Mouse (Mus musculus) c-Kit-negative CD71-positive TER-119-positive erythroid progenitor cells, embryonic 14.5 days (primary cell): Measurements from ENCODE around the gene Hacl1.

Experiments
- DNase-seq: peaks from one replicate; pipeline ENCODE4 v3.0.0-alpha.2; 2013; ENCODE audit warnings: low read depth, low spot score

Gene Hacl1

DNA sequence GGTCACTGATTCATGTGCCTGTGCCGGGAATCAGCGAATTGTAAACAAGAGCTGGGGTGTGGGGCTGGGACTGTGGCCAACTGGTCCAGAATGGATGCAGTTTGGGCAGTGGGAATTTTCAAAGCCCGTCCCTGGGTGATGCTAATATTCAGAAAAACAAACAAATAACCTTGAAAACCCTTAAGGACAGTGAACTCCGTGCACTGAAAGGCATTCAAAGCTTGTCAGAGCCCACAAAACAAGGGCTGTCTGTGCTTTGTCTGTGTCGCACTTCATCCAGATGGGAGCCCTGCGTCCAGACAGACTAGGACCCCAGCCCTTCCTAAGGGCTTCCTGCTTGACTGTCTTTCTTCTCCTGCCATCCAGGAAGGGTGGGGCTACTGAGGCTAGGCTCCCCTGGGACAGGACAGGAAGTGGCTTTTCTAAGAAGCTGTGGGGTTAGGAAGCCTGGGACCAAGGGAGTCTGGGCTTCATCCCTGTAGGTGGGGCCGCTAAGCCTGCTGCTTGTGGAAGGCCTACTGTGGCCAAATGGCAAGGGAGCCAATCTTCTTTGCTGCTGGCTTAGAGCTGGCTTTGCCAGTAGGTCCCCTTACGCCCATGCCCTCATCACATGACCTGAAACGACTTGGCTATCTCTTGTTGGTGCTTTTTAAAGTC lies 21.6 kb upstream of the Hacl1 start:
- no peak for DNase-seq

GRCm38 (mm10) chr14:31661671-31662554 lies 20.8 kb upstream of the Hacl1 start:
- no peak for DNase-seq

DNA sequence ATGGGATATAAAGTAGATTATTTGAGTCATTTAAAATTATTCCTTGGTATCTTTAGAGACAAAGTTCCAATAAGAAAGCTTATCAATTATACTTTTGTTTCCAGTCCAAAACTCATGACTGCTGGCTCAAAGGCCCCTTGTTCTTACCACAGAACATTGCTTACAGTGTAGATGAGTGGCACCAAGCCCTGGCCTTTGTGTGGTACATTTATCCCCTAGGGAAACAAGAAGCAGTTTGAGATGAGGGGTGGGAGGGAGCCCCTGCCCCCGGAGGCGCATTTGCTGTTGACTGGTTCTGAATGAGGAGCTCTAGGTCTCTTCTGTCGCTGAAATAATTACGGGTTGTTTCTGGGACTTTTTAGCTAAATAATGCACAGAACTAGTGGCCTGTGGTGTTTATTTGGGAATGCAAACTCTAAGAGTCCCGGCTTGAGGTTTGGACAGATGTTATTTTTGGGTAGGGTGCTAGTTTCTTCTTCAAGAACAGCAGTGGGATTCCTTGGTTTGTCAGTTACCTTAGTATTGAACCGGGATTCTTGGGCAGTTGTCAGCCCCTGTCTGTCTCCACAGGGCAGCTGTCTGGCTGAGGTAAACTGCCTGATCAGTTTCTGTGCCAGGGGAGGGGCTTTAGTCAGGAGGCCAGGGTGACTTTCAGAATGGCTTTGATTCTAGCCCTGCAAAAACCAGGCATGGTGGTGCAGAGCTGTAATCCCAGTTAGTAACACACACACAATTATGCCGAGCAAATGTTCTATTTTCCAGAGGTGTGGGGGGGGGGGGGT lies 19.4 kb upstream of the Hacl1 start:
- no peak for DNase-seq

DNA sequence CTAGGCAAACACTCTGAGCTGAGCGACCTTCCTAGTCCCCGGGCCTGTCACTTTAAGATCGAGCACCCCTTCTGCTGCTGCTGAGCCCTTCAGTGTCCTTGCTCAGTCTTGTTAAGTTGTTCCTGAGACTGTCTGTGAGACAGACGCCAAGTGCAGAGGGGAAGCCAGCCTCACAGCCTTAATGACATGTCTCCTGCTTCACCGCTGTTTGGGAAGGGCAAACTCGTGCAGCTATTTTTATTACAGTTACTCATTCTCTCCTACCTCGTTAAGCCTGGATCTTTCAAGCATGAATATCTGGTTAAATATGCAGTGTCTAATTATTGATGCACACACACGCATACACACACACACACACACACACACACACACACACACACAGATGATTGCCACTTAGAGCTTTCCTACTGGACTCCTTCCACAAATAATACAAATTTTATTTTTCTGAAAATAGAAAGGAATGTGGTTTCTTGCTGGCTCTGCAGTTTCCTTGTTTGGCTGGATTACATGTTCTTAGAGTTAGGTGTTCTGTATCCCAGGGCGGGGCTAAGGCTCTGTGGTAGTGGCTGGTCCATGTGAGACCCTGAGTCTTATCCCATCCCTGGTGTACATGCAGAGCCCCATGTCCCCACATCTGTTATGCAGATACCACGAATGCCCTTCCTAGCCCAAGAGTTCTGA lies 18.6 kb upstream of the Hacl1 start:
- DNase-seq = no peak

- no peak for DNase-seq
Measured at GRCm38 (mm10) chr14:31658126-31658680, 17.1 kb upstream of the Hacl1 start.

DNA sequence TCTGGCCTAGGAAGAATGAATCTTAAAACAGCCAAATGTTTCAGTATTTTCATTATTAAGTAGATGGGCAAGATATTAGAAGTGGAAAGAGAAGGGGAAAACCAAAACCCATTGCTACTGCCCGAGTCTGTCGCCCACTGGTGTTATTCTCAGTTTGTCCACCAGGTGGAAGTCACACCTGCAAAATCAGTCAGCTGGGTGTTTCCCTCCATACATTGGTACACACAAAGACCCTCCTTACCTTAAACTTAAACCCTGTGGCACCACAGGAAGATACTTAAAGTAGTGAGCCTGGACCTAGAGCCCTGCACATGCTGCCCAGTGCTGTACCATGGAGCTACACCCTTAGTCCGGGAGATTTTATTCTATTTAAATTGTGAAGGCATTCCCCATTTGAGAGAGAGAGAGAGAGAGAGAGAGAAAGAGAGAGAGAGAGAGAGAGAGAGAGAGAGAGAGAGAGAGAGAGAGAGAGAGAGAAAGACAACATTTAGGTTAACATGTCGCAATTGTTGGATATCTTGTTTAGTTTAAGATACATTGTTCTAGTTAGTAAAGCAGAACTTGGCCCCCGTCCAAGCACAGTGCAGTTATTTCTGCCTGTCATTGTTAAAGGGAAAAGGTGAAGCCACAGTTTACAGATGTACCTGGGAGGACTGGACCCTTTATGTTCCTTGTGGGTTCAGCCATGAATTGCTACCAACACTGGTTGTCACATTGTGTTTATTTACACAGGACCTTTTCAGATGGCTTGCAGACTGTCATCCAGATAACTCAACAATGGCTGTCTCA lies 16.0 kb upstream of the Hacl1 start:
- no peak for DNase-seq

DNA sequence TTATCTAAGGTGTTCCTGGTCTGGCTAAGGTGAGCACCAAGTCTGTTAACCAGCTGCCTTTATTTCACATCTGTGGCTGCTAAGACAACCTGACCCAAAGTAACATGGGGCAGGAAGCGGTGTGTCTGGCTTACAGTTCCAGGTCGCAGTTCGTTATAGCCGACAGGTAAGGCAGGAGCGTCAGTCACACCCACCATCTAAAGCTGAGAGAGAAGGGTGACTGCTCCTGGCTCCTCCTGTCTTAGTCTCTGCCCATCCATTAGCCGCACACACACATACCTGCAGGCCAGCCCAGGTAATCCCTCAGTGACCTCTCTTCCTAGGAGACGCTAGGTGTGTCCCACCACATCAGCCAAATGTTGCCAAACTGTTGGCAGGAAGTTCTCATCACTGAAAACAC lies 15.3 kb upstream of the Hacl1 start:
- DNase-seq = no peak

DNA sequence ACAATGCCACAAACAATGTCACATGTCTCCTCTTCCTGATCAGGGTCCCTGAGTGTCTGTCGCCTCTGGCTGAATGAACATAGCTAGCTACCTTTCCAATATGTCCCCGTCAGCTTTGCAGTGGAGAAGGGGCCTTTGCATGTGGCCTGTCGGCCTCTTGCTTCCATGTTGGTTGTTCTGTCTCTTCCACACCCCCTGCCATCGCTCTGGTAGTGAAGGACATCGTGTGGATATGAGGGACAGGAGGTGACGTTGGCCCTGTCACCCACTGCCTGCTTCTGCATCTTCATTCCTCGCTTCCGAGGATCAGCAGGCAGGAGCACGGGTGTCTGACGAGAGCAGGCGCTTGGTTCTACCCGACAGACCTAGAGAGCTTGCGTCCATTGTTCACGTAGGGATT lies 14.3 kb upstream of the Hacl1 start:
- DNase-seq = no peak

DNA sequence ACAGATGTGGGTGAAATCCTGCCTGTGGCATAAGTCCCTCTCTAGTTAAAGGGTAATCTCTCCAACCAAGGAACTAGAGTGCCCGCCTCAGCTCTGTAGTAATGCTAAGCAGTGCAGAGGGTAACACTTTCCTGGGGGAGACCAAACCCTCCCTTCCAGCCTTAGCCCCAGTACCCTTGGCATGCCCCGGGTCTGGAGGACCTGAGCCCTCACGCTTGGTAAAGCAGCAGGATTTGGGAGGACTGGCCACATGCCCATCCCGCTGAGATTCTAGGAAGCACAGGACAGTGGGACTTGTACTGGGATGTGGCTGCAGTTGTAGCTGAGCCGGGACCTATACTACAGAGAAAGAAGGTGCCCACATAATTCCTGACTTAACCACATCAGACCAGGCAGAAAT lies 13.7 kb upstream of the Hacl1 start:
- no peak for DNase-seq

- DNase-seq = no peak
Measured at GRCm38 (mm10) chr14:31653101-31653875, 12.2 kb upstream of the Hacl1 start.

DNA sequence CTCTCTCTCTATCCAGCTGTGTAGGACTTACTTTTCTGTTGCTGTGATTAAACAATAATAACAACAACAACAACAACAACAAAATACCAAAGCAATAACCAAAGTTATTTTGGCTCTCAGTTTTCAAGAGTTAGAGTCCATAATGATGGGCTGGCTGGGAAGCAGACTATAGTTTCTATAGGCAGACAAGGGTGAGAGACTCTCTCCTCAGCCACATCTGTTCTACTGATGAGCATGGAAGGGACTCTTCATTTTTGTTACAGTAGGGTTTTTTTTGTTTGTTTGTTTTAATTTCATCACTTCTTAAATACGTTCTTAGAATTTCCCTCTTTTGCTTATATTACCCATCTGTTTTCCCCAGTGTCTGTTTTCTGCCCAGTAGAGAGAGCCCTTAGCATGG lies 11.5 kb upstream of the Hacl1 start:
- no peak for DNase-seq

DNA sequence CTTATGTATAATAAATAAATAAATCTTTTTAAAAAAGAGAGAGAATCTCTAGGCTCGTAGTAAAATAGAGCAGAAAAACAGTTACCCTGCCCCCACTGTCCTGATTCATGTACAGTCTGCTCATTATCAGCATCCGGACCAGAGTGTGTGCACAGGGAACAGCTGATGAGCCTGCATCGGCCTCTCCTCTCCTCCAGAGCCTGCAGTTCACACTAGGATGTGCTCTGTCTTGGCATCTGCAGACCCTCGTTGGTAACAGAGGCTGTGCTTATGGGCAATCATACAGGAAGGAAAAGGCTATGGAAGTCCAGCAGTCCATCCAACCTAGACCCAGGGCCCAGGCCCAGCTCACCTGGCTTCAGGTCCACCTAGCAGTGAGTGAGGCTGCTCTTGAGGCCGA lies 11.0 kb upstream of the Hacl1 start:
- DNase-seq = no peak

- no peak for DNase-seq
Measured at GRCm38 (mm10) chr14:31651206-31651605, 10.1 kb upstream of the Hacl1 start.

GRCm38 (mm10) chr14:31650347-31650746 lies 9.3 kb upstream of the Hacl1 start:
- DNase-seq = no peak

DNA sequence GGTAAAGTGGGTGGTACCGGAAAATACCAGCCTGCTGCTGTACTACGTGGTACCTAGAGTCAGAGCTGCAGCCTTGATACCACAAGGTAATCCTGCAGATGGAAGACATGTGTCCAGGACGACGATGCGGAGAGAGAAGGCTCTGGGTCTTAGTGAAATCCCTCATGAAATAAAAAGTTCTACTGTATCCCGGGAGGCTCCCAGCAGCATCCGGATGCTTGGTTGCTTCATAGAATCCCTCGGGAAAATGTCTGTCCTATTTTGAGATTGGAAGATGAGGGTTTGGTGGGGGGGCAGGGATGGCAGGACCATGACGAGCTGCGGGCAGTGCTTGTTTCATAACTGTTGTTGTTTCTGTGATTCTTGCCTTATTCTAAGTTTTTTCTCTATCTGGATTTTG lies 6.9 kb upstream of the Hacl1 start:
- no peak for DNase-seq

DNA sequence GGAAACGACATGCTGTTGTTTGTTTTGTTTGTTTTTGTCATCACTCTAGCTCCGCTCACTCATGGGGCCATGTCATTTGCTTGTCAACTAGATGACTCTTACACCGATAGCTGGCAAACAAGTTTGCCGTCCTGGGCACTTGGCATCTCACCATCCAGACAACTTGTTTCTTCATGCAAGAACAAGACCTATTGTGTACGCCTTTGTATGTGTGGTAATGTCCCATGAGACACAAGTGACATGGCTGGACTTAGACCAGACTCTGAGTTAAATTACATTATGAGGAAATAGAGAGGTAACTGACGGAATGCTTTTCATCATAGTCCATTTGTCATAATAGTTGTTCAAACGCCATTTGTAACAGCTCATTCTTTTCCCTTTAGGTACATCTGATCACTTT lies 4.8 kb upstream of the Hacl1 start:
- no peak for DNase-seq

DNA sequence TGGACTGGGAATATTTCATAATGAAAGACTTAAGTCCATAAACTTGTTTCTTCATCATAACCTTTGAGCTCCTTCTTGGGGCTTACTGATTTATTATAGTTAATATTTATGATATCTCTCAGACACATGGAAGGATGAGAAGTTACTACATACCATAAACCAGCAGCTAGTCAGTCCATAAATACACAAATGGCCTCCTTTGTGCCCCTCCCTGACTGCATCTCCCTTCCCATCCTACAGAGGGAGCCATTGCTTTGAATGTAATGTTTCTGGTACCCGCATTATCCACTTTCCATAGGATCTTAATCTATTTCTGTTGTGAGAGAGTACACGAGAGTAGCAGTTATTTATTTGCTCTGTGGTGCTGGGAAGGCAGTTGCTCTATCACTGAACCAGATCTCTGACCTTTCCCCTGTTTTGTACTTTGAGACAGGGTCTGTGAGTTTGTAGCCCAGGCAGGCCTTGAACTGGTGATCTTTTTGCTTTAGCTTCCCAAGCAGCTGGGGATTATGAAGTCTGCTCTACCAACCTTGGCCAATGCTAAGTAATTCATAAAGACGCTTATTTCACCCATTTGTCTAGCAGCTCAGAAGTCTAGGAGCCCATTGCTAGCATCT lies 4.0 kb upstream of the Hacl1 start:
- no peak for DNase-seq

DNA sequence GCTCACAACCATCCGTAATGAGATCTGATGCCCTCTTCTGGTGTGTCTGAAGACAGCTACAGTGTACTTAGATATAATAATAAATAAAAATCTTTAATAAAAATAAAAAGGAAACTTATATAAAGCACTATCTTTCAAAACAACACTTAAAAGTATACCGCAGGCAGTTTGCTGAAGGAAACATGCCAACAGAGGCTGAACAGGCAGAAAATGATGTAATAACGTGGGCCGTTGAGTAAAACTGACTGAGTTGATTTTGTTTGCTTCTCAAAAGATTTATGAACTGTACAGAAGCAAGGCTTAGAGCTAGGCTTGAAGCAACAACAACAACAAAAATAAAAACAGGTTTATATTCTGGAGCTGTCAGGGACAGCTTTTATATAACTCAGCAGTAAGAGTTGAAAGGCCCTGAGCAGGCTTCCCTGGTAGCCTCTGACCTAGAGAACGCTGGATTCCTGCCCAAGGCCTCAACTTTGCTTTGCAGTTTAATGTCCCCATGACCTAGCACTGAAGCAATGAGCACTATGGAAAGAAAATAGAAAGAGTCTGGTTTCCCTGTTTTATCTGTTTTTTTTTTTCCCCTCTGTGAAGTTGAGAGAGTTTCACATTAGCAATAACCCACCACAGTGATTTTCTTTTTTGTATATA lies 3.2 kb upstream of the Hacl1 start:
- no peak for DNase-seq
